Mouse (Mus musculus) liver, embryonic 16.5 days (tissue): ENCODE measurements at regions not wholly inside any gene's neighbourhood (a gene's known extent, or its start where the extent isn't known, plus 50 kb on each side); places are given as distances from the start of the nearest gene placed in this dataset.

Experiments used
- ATAC-seq: fragments of 200-750 bp; cut with Nextera tagmentation; 2 replicates; pipeline ENCODE4 v1.8.0; 2017; ENCODE audit warnings: low read depth, mild to moderate bottlenecking, moderate number of reproducible peaks, moderate library complexity
- H3K27ac ChIP-seq: fragments of 300-500 bp; sonication (generic); 2 replicates; pipeline ENCODE4 v1.5.1; 2014; ENCODE audit warnings: mild to moderate bottlenecking, low read length
- H3K27me3 ChIP-seq: fragments of 300-500 bp; sonication (generic); 2 replicates; pipeline ENCODE4 v1.6.1; 2014; ENCODE audit warnings: low read depth, low read length, mixed read lengths; ENCODE audit not compliant: control insufficient read depth, insufficient read depth
- H3K36me3 ChIP-seq: fragments of 300-500 bp; sonication (generic); 2 replicates; pipeline ENCODE4 v1.6.1; 2014; ENCODE audit warnings: mild to moderate bottlenecking; ENCODE audit not compliant: control insufficient read depth, insufficient read depth
- H3K4me1 ChIP-seq: fragments of 300-500 bp; sonication (generic); 2 replicates; pipeline ENCODE4 v1.6.1; 2014; ENCODE audit warnings: low read depth, low read length, mixed read lengths; ENCODE audit not compliant: control insufficient read depth
- H3K4me2 ChIP-seq: fragments of 300-500 bp; sonication (generic); 2 replicates; pipeline ENCODE4 v1.6.1; 2014; ENCODE audit warnings: low read depth, low read length, mixed read lengths
- H3K4me3 ChIP-seq: fragments of 300-500 bp; sonication (generic); 2 replicates; pipeline ENCODE4 v1.5.1; 2014; ENCODE audit warnings: low read depth, mild to moderate bottlenecking, low read length
- H3K9ac ChIP-seq: fragments of 300-500 bp; sonication (generic); 2 replicates; pipeline ENCODE4 v1.6.1; 2014; ENCODE audit warnings: low read depth, low read length
- H3K9me3 ChIP-seq: fragments of 300-500 bp; sonication (generic); replicated peaks from 2 replicates; pipeline ENCODE4 v1.6.1; 2016; ENCODE audit warnings: low read length; ENCODE audit not compliant: control insufficient read depth
- WGBS: fragments of 180-500 bp; shearing (Covaris S2); extraction: QIAGEN DNeasy Blood & Tissue Kit; methylation state at CpG from one replicate; pipeline ENCODE4 v1.1.7; 2014; ENCODE audit not compliant: insufficient replicate concordance; 5-methylcytosine and 5-hydroxymethylcytosine counted together

DNA sequence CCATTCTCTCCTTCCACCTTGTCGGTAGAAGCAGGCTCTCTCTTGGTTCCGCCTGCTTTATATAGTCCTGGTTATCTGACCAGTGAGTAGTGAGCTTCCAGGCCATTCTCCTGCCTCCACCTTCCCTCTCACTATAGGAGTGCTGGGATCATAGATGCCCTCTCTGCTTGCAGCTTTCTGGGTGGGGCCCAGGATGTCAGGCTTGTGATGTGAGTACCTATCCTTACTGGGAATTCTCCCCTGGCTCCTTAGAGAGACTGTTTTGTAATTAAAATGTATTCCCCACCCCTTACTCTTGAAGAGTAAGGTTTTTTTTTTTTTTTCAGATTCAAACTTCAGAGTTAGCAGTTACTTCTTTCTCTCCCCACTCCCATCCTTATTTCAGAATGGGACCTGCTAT, 291.1 kb upstream of the Rtl1 start:
- Histone ChIP-seq H3K4me3 (no peak overlapping the region), H3K27ac (no peak overlapping the region), H3K27me3 (no peaks in the 10 kb centered on the region), H3K4me1 (no peaks in the 10 kb centered on the region), H3K9me3 (no peaks in the 10 kb centered on the region), H3K4me2 (no peak overlapping the region), H3K9ac (no peak overlapping the region), H3K36me3 (no peaks in the 10 kb centered on the region)
- WGBS: 67% methylated on average over 2 of the region's 2 CpGs
- ATAC-seq: no peak

DNA sequence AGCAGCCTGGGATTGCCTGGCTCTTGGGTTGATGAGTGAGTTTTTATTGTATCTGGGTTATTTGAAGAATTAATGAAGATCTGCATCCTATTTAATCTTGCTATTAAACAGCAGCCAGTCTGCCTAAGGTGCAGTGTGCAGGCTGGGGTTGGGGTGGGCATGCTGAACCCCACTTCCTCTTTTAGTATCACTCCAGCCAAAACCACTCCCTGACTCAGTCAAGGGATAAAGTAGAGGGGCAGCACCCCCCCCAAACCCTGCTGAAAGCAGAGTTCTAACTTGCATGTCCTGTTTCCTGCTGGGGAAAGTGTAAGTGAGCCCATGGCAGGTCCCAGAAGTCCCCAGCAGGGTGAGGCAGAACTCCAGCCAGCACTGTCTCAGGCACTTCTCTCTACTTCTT, 292.7 kb upstream of the Rtl1 start:
- Histone ChIP-seq H3K9me3 (no peaks in the 10 kb centered on the region), H3K9ac (no peak overlapping the region)

DNA sequence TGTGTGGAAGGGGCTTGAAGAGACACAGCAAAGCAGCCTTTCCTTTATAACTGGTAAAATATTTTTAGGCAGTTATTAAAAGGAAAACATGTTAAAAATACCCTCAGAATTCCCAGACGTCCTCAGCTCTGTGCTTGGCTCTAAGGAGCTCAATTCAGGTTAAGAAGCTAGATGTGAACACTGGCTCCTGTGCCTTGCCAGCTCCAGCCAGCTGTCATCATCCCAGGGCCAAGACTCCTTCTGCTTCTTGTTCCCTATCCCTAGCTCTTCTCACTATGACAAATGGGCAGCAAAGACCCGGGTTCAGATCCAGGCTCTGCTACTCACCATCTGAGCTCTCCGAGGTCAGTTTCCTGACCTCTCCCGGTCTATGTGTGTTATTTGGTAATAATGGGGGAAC, 293.5 kb upstream of the Rtl1 start:
- Histone ChIP-seq H3K27ac (no peak overlapping the region), H3K9ac (no peak overlapping the region), H3K4me3 (no peak overlapping the region), H3K4me1 (no peaks in the 10 kb centered on the region), H3K4me2 (no peak overlapping the region), H3K36me3 (no peaks in the 10 kb centered on the region), H3K9me3 (no peaks in the 10 kb centered on the region), H3K27me3 (no peaks in the 10 kb centered on the region)
- ATAC-seq: no peak
- 52% methylated on average over 4 of the region's 4 CpGs for WGBS

More for the DNA sequence above, 292.7 kb upstream of the Rtl1 start:
- ATAC-seq: no peak
- Histone ChIP-seq H3K27ac (no peak overlapping the region), H3K27me3 (no peaks in the 10 kb centered on the region), H3K4me1 (no peaks in the 10 kb centered on the region), H3K36me3 (no peaks in the 10 kb centered on the region), H3K4me2 (no peak overlapping the region), H3K4me3 (no peak overlapping the region)

DNA sequence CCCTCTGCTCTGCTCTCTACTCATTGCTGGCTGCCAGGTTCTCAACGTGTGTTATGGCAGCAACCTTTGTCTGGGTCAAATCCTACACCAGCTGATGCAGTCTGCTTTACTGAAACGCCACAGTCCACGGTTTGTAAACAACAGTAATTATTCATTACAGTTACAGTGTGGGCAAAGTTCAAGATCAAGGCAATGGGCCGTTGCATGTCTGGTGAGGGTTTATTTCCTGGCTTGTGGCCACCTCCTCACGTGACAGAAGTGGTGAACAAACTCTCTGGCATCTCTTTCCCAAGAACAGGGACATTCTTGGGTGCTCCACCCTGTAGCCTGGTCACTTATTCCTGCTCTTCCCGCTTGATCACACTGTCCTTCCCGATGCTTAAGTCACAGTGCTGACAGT, 295.3 kb upstream of the Rtl1 start:
- 54% methylated on average over 7 of the region's 7 CpGs for WGBS
- Histone ChIP-seq H3K27me3 (no peaks in the 10 kb centered on the region), H3K4me1 (no peaks in the 10 kb centered on the region), H3K27ac (no peak overlapping the region), H3K9me3 (no peaks in the 10 kb centered on the region), H3K4me3 (no peak overlapping the region), H3K4me2 (no peak overlapping the region), H3K9ac (no peak overlapping the region), H3K36me3 (no peaks in the 10 kb centered on the region)
- ATAC-seq: no peak

DNA sequence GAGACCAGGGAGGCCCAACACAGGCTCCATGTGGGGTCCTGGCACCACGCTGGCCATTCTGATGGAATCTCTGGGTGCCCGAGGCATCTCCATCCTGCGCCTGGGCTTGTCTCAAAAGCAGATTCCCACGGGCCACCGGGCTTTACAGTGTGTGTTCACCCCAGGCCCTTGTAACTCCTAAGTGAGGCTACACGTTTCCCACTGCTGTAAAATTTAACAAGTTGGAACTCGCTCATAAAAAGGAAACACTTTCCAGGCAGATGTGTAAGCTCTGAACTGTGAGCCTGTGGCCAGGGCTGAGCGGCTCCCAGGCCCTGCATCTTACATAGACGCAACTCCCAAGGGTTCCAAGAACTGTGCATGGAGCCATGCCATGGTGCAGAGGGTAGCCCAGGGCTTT, 296.3 kb upstream of the Rtl1 start:
- Histone ChIP-seq H3K4me3 (no peak overlapping the region), H3K9me3 (no peaks in the 10 kb centered on the region), H3K4me2 (no peak overlapping the region), H3K9ac (no peak overlapping the region), H3K36me3 (no peaks in the 10 kb centered on the region), H3K27me3 (no peaks in the 10 kb centered on the region), H3K4me1 (no peaks in the 10 kb centered on the region), H3K27ac (no peak overlapping the region)
- ATAC-seq: no peak
- 68% methylated on average over 9 of the region's 9 CpGs for WGBS

DNA sequence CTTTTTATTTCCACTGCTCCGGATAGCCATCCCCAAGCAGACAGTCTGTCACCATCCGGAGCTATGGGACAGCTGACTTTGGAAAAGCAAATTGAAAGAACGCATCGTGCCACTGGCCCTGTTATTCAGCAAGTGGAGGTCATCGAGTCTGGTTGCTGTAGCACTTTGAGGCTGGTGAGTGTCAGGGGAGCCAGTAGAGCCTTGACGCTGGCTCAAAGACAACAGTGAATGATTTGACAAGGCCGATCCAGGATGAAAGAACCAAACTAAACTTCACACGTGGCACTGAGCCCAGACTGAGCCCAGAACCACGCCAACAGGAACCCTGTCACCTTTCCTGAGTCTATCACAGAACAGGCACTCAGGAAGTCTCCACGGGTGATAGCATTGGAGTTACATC, 296.8 kb upstream of the Rtl1 start:
- no peaks in the 10 kb centered on the region for H3K9me3 ChIP-seq
- no peaks in the 10 kb centered on the region for H3K4me1 ChIP-seq
- no peak overlapping the region for H3K4me2 ChIP-seq
- H3K4me3 ChIP-seq: no peak overlapping the region
- WGBS: 70% methylated on average over 10 of the region's 10 CpGs
- no peak for ATAC-seq
- no peak overlapping the region for H3K27ac ChIP-seq
- H3K36me3 ChIP-seq: no peaks in the 10 kb centered on the region
- no peaks in the 10 kb centered on the region for H3K27me3 ChIP-seq
- H3K9ac ChIP-seq: no peak overlapping the region

DNA sequence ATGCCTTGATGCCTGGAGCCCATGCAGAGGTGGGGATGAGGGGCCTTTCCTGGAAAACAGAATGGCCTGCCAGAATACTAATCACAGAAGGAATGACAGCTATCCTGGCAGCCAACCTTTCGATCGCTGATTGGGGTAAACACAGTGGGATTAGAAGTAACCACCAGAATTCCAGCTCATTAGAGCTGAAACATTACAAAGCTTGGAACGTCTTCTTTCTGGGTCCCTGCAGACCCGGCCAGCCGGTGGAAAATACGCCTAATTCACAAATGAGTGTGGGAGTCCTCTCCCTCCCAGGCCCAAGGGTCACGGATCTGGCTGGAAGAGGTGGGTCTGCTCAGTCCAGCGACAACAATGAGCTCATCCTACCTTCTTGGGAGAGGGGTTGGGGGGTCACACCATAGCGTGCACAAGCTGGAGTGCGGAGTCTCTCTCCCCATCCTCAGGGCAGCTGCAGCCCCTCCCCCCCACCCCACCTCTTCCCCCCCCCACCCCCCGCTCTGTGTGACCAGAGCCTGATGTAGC, 297.8 kb upstream of the Rtl1 start:
- H3K4me1 ChIP-seq: no peaks in the 10 kb centered on the region

DNA sequence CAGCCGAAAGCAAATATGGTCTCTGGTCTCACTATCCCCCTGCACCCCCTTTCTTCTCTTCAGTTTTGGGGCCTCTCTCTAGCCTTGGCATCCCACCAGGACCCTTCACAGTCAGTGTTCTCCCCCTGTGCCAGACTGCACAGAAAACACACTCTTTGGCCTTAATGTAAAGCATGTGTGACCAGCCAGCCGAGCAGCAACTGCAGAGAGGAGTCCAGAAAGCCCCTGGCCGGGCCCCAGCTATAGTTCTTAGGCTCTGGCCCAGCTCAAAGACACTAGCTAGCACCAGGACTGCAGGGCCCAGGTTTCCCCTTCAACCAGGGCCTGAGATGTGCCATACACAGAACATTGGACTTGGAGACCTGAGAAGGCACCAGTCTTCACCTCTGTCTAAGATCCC, 299.3 kb upstream of the Rtl1 start:
- H3K9ac ChIP-seq: no peak overlapping the region
- 49% methylated on average over 3 of the region's 3 CpGs for WGBS
- no peak overlapping the region for H3K4me3 ChIP-seq
- no peaks in the 10 kb centered on the region for H3K4me1 ChIP-seq
- H3K27ac ChIP-seq: no peak overlapping the region
- H3K36me3 ChIP-seq: no peaks in the 10 kb centered on the region
- H3K27me3 ChIP-seq: no peaks in the 10 kb centered on the region
- H3K4me2 ChIP-seq: no peak overlapping the region
- no peaks in the 10 kb centered on the region for H3K9me3 ChIP-seq
- no peak for ATAC-seq

More for the DNA sequence above, 297.8 kb upstream of the Rtl1 start:
- H3K4me2 ChIP-seq: no peak overlapping the region
- H3K9me3 ChIP-seq: no peaks in the 10 kb centered on the region
- H3K4me3 ChIP-seq: no peak overlapping the region
- no peak for ATAC-seq
- 71% methylated on average over 11 of the region's 11 CpGs for WGBS
- H3K9ac ChIP-seq: no peak overlapping the region
- no peak overlapping the region for H3K27ac ChIP-seq
- H3K27me3 ChIP-seq: no peaks in the 10 kb centered on the region
- no peaks in the 10 kb centered on the region for H3K36me3 ChIP-seq

DNA sequence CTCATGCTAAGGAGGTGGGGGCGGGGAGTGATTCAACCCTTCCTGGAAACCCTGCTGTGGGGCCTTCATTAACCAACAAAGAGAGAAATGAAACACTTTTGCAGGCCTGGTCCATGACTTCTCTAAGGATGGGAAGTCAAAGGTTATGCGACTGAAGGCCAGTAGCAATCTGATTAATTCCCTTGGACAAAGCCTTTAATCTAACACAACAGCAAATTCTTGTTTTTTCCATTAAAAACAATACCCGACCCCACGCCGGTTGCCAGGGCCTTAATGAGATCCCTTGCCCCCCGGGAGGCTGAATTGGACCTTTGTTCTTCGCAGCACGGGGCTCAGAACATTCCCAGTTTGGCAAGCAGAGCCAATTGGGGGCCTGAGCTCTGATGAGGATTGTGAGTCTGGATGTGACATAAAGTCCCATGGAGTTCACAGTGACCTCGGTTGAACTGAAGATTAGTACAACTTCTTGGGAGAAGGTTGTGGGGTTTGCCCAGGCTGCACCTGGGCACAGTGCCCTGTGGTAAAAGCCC, 310.9 kb upstream of the Rtl1 start:
- WGBS: 66% methylated on average over 9 of the region's 9 CpGs
- no peaks in the 10 kb centered on the region for H3K4me1 ChIP-seq
- H3K36me3 ChIP-seq: no peaks in the 10 kb centered on the region
- no peak overlapping the region for H3K27ac ChIP-seq
- no peak overlapping the region for H3K4me3 ChIP-seq
- H3K9me3 ChIP-seq: no peaks in the 10 kb centered on the region
- H3K9ac ChIP-seq: no peak overlapping the region
- H3K4me2 ChIP-seq: no peak overlapping the region
- no peak for ATAC-seq
- no peaks in the 10 kb centered on the region for H3K27me3 ChIP-seq
